Mouse (Mus musculus): ENCODE data around the gene Sema4a. TPM values are rescaled to one million over a fixed set of nuclear protein-coding genes. Genes with fewer than 3 reads are reported as not detected.

Sema4a gene
- polyA plus RNA-seq, 1 experiment, result 54.3 TPM

DNA sequence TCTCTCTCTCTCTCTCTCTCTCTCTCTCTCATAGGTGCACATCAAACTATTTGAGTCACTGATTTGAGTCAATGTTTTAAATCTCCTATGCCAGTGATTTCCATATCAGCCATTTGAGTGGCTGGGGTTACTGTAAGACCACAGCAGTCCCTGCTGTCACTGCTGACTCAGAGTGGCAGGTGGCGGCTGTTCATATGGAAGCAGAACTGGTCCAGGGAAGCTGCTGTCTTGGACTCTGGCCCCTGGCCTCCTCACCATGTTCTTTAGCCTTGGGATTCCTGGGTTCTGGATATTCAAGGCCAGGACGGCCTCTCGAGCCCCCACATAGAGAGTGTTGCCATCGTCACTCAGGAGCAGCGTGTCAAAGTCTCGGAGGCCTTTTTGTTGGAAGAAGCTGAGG is 8.3 kb downstream of the Sema4a start:
- H3K36me3 ChIP-seq (ENCODE audit: control insufficient read depth, insufficient read depth, low read length), result no peaks in the 10 kb centered on the region
- no peak for DNase-seq (ENCODE audit: low read depth in 1 of 2, low spot score in 2 of 2)
- H3K27me3 ChIP-seq (ENCODE audit: control insufficient read depth, insufficient read depth, low read length), result no peaks in the 10 kb centered on the region
- H3K27ac ChIP-seq (ENCODE audit: insufficient read depth, low read length), result peak overlapping the region; percentile 79
- 0 out of 2 replicates have a peak overlapping the region, but pooled peaks have one; percentile 3 for H3K4me3 ChIP-seq (ENCODE audit: extremely low read depth, insufficient read depth, insufficient read length)
- H3K4me1 ChIP-seq (ENCODE audit: control insufficient read depth, insufficient read depth, insufficient read length), result peaks cover 29% of the 10 kb centered on the region; the same call in 1 of the 2 replicates
- 79% methylated on average over 6 of the region's 6 CpGs for WGBS
- TF ChIP-seq POLR2A (IDR thresholded peaks at IDR 0.05; ENCODE audit: low read depth, low read length) (no peak), CTCF (IDR thresholded peaks at IDR 0.05; ENCODE audit: extremely low read depth, insufficient read depth, insufficient read length, insufficient replicate concordance) (no peak)

DNA sequence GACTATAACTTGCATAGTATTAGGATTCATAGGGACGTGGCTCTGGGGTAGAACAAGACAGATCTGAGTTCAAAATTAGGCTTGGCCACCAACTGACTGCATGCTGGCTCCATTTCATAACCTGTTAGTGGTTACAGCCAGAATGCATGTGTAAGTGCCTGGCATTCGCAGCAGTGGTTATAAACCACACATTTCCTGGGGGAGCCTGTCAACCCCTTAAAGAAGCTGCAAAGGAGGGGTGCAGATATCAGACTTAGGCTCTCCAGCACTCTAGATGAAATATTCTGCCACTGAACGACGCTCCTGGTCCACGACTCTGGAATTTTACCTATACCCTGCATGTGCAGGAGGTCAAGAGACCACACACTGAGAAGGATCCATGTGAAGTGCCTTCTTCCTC is 8.7 kb downstream of the Sema4a start:
- Histone ChIP-seq H3K36me3 (ENCODE audit: control insufficient read depth, insufficient read depth, low read length) (peaks cover 1% of the 10 kb centered on the region; the same call in 1 of the 2 replicates), H3K4me3 (ENCODE audit: extremely low read depth, insufficient read depth, insufficient read length) (no peak overlapping the region), H3K4me1 (ENCODE audit: control insufficient read depth, insufficient read depth, insufficient read length) (peaks cover 29% of the 10 kb centered on the region; the same call in 1 of the 2 replicates), H3K27me3 (ENCODE audit: control insufficient read depth, insufficient read depth, low read length) (no peaks in the 10 kb centered on the region), H3K27ac (ENCODE audit: insufficient read depth, low read length) (peak overlapping the region; percentile 79)
- 32% methylated on average over 5 of the region's 5 CpGs for WGBS
- no peak for TF ChIP-seq POLR2A (IDR thresholded peaks at IDR 0.05; ENCODE audit: low read depth, low read length)
- no peak for TF ChIP-seq CTCF (IDR thresholded peaks at IDR 0.05; ENCODE audit: extremely low read depth, insufficient read depth, insufficient read length, insufficient replicate concordance)
- DNase-seq (ENCODE audit: low read depth in 1 of 2, low spot score in 2 of 2), result no peak

DNA sequence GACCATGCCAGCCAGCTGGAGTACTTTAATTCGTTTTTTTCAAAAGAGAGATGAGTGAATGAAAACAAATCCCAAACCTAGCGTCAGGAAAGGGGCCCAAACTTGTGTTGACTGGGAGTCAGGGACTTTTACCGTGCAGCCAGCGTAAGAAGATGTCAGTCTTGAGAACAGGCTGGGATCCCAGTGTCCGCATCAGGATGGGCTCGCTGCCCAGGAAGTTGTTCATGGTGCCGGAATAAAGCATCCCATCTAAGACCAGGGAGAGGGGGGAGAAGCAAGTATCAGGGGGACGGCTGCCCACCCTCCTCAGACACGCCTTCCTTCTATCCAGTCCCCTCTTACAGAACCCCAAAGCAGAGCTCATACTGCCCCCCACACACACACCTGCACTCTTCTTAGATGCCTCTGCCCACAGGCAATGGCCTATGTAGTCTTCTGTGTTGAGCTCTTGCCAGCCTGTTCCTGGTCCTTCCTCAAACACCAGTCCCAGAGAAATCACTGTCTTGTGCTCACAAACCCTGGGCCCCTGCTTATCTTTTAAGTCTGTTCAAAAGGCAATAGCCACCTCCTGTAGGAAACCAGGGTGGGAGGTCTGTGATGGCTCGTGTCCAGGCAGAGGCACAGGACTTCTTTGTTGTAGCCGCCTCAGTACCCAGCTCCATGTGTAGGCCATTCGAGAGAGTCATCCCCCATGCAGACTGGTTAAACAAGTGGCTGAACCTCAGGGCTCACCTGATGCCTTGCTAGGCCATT is 10.4 kb downstream of the Sema4a start:
- Histone ChIP-seq H3K27me3 (ENCODE audit: control insufficient read depth, insufficient read depth, low read length) (no peaks in the 10 kb centered on the region), H3K27ac (ENCODE audit: insufficient read depth, low read length) (no peak overlapping the region), H3K4me1 (ENCODE audit: control insufficient read depth, insufficient read depth, insufficient read length) (peaks cover 29% of the 10 kb centered on the region; the same call in 1 of the 2 replicates), H3K36me3 (ENCODE audit: control insufficient read depth, insufficient read depth, low read length) (peaks cover 1% of the 10 kb centered on the region; the same call in 1 of the 2 replicates), H3K4me3 (ENCODE audit: extremely low read depth, insufficient read depth, insufficient read length) (no peak overlapping the region)
- WGBS, result 90% methylated on average over 12 of the region's 12 CpGs
- DNase-seq (ENCODE audit: low read depth in 1 of 2, low spot score in 2 of 2), result no peak
- no peak for TF ChIP-seq POLR2A (IDR thresholded peaks at IDR 0.05; ENCODE audit: low read depth, low read length)
- TF ChIP-seq CTCF (IDR thresholded peaks at IDR 0.05; ENCODE audit: extremely low read depth, insufficient read depth, insufficient read length, insufficient replicate concordance), result no peak

DNA sequence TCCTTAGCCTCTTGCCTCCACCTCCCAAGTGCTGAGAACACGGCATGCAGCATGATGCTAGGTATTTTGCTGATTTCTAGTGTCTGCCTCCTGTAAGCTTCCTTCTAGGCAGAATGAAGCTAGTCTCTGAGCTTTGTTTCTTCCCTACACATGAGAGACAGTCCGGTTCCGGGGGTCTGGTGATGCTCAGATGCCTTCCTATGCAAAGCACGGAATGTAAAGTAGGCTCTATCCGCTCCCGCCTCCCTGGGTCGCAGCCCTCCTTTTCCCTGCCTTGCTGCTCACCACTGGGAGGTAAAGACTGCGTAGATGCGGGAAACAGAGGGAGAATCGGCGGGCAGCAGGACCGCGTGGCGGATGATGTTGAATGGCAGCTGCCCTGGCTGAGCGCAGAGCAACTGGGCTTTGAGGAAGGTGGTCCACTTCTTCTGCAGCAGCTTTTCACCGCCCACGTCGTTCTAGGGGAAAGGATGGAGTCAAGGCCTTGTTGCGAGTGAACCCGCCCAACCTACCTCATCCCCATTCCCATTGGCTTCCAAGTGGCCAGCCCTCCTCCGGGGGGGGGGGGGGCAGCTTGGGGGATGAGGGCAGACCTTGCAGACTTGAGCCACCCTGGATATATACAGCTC is 11.5 kb downstream of the Sema4a start:
- no peak overlapping the region for H3K4me3 ChIP-seq (ENCODE audit: extremely low read depth, insufficient read depth, insufficient read length)
- H3K4me1 ChIP-seq (ENCODE audit: control insufficient read depth, insufficient read depth, insufficient read length), result peaks cover 19% of the 10 kb centered on the region; the same call in 1 of the 2 replicates
- H3K27ac ChIP-seq (ENCODE audit: insufficient read depth, low read length), result no peak overlapping the region
- DNase-seq (ENCODE audit: low read depth in 1 of 2, low spot score in 2 of 2), result no peak
- peaks cover 1% of the 10 kb centered on the region; the same call in 1 of the 2 replicates for H3K36me3 ChIP-seq (ENCODE audit: control insufficient read depth, insufficient read depth, low read length)
- WGBS, result 82% methylated on average over 21 of the region's 21 CpGs
- TF ChIP-seq POLR2A (IDR thresholded peaks at IDR 0.05; ENCODE audit: low read depth, low read length), result no peak
- no peak for TF ChIP-seq CTCF (IDR thresholded peaks at IDR 0.05; ENCODE audit: extremely low read depth, insufficient read depth, insufficient read length, insufficient replicate concordance)
- no peaks in the 10 kb centered on the region for H3K27me3 ChIP-seq (ENCODE audit: control insufficient read depth, insufficient read depth, low read length)

DNA sequence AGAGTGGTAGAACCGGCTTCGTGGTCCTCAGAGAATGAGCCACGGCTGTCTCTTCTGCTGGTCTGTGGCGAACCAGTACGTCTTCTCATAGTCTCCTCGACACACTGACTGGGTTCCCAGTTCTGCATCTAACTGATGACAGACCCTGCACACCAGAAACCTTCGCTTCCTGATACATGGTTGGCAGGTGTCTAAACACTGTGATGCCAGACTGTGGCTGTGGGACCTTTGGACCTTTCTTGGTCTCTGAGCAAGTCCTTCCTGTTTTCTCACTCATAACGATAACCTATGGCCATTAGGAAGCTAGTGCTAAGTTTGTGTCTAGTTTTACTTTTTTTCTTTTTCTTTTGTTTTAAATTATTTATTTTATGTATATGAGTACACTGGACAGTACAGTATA is 12.5 kb downstream of the Sema4a start:
- no peak overlapping the region for H3K27ac ChIP-seq (ENCODE audit: insufficient read depth, low read length)
- TF ChIP-seq CTCF (IDR thresholded peaks at IDR 0.05; ENCODE audit: extremely low read depth, insufficient read depth, insufficient read length, insufficient replicate concordance), result no peak
- no peak for DNase-seq (ENCODE audit: low read depth in 1 of 2, low spot score in 2 of 2)
- 28% methylated on average over 8 of the region's 8 CpGs for WGBS
- H3K27me3 ChIP-seq (ENCODE audit: control insufficient read depth, insufficient read depth, low read length), result no peaks in the 10 kb centered on the region
- H3K4me1 ChIP-seq (ENCODE audit: control insufficient read depth, insufficient read depth, insufficient read length), result peaks cover 9% of the 10 kb centered on the region; the same call in 1 of the 2 replicates
- H3K36me3 ChIP-seq (ENCODE audit: control insufficient read depth, insufficient read depth, low read length), result peaks cover 1% of the 10 kb centered on the region; the same call in 1 of the 2 replicates
- no peak overlapping the region for H3K4me3 ChIP-seq (ENCODE audit: extremely low read depth, insufficient read depth, insufficient read length)

DNA sequence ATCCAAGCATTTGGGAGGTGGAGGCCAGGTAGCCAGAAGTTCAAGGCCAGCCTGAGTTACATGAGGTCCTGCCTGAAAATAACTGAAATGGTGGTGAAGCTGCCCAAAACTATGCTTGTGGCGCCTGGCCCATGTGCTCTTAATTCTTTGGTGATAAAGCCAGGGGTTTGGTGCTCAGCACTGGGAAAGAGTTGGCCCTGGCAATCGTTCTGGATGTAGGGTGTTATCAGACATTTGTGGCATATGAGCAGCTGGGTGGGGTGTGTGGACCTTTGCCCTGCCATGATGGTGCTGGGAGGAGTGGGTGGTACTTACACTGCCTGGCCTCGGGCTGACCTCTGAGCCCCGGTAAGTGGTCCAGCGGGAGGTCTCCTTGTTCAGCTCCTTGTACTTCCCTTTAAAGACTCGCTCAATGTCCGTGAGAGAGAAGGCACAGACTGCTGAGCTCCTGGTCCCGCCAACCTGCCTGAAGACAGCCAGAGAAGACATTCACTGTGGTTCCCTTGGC is 13.3 kb downstream of the Sema4a start:
- H3K36me3 ChIP-seq (ENCODE audit: control insufficient read depth, insufficient read depth, low read length), result peaks cover 1% of the 10 kb centered on the region; the same call in 1 of the 2 replicates
- no peak for TF ChIP-seq CTCF (IDR thresholded peaks at IDR 0.05; ENCODE audit: extremely low read depth, insufficient read depth, insufficient read length, insufficient replicate concordance)
- TF ChIP-seq POLR2A (IDR thresholded peaks at IDR 0.05; ENCODE audit: low read depth, low read length), result no peak
- H3K4me1 ChIP-seq (ENCODE audit: control insufficient read depth, insufficient read depth, insufficient read length), result peaks cover 3% of the 10 kb centered on the region; the same call in 1 of the 2 replicates
- WGBS, result 86% methylated on average over 8 of the region's 8 CpGs
- H3K4me3 ChIP-seq (ENCODE audit: extremely low read depth, insufficient read depth, insufficient read length), result no peak overlapping the region
- no peaks in the 10 kb centered on the region for H3K27me3 ChIP-seq (ENCODE audit: control insufficient read depth, insufficient read depth, low read length)
- no peak for DNase-seq (ENCODE audit: low read depth in 1 of 2, low spot score in 2 of 2)
- no peak overlapping the region for H3K27ac ChIP-seq (ENCODE audit: insufficient read depth, low read length)
